Mouse (Mus musculus) kidney, embryonic 16.5 days (tissue): ENCODE data around the gene Ppa2. TPM values are rescaled to one million over a fixed set of nuclear protein-coding genes. Genes with fewer than 3 reads are reported as not detected.

Source experiments
- ATAC-seq: fragments of 200-750 bp; cut with Nextera tagmentation; 2 replicates; pipeline ENCODE4 v1.8.0; 2017; ENCODE audit warnings: moderate TSS enrichment; ENCODE audit not compliant: low FRiP score, low TSS enrichment
- H3K27ac ChIP-seq: fragments of 300-500 bp; sonication (generic); 2 replicates; pipeline ENCODE4 v1.5.1; 2014; ENCODE audit warnings: low read length
- H3K27me3 ChIP-seq: fragments of 300-500 bp; sonication (generic); 2 replicates; pipeline ENCODE4 v1.6.1; 2014; ENCODE audit warnings: low read length, control low read depth, mixed read lengths; ENCODE audit not compliant: insufficient read depth
- H3K36me3 ChIP-seq: fragments of 300-500 bp; sonication (generic); 2 replicates; pipeline ENCODE4 v1.6.1; 2014; ENCODE audit warnings: low read length, control low read depth, mixed read lengths; ENCODE audit not compliant: insufficient read depth
- H3K4me1 ChIP-seq: fragments of 300-500 bp; sonication (generic); 2 replicates; pipeline ENCODE4 v1.6.1; 2014; ENCODE audit warnings: low read length, control low read depth, mixed read lengths; ENCODE audit not compliant: insufficient read depth
- H3K4me2 ChIP-seq: fragments of 300-500 bp; sonication (generic); replicated peaks from 2 replicates; pipeline ENCODE4 v1.6.1; 2014; ENCODE audit warnings: low read depth, low read length
- H3K4me3 ChIP-seq: fragments of 300-500 bp; sonication (generic); 2 replicates; pipeline ENCODE4 v1.5.1; 2014; ENCODE audit warnings: mild to moderate bottlenecking, low read length
- H3K9ac ChIP-seq: fragments of 300-500 bp; sonication (generic); replicated peaks from 2 replicates; pipeline ENCODE4 v1.6.1; 2014; ENCODE audit warnings: low read length
- H3K9me3 ChIP-seq: fragments of 300-500 bp; sonication (generic); 2 replicates; pipeline ENCODE4 v1.6.1; 2016; ENCODE audit warnings: low read length, control low read depth
- WGBS: fragments of 180-500 bp; shearing (Covaris S2); extraction: QIAGEN DNeasy Blood & Tissue Kit; methylation state at CpG from one replicate; pipeline ENCODE4 v1.1.7; 2014; 5-methylcytosine and 5-hydroxymethylcytosine counted together
- polyA plus RNA-seq: library from polyadenylated mRNA; unstranded; fragments of >200 nt; fragmentation: Nextera tagmentation; extraction: Ambion mirVana; gene quantifications from 2 replicates; pipeline ENCODE4 v1.2.1, GENCODE M21; 2015

Ppa2 gene
- polyA plus RNA-seq, 1 experiment from 2014 or later = 114 TPM

DNA sequence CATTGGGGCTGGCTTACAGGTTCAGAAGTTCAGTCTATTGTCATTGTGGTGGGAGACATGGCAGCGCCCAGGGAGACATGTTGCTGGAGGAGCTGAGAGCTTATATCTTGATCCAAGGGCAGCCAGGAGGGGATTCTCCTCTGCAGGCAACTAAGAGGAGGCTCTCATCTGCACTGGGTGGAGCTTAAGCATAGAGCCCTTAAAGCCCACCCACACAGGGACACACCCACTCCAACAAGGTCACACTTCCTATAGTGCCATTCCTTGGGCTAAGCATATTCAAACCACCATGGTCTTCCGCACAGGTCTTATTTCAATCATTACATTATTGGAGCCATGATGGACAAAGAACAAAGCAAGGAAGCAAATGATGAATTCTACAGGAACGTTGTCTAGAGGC is 95.7 kb downstream of the Ppa2 start:
- no peaks in the 10 kb centered on the region for H3K36me3 ChIP-seq
- H3K4me2 ChIP-seq = no peak overlapping the region
- no peak overlapping the region for H3K27ac ChIP-seq
- no peak overlapping the region for H3K4me3 ChIP-seq
- no peak for ATAC-seq
- 89% methylated on average over 3 of the region's 3 CpGs for WGBS
- H3K27me3 ChIP-seq = no peaks in the 10 kb centered on the region
- no peaks in the 10 kb centered on the region for H3K9me3 ChIP-seq
- H3K4me1 ChIP-seq = no peaks in the 10 kb centered on the region
- no peak overlapping the region for H3K9ac ChIP-seq

DNA sequence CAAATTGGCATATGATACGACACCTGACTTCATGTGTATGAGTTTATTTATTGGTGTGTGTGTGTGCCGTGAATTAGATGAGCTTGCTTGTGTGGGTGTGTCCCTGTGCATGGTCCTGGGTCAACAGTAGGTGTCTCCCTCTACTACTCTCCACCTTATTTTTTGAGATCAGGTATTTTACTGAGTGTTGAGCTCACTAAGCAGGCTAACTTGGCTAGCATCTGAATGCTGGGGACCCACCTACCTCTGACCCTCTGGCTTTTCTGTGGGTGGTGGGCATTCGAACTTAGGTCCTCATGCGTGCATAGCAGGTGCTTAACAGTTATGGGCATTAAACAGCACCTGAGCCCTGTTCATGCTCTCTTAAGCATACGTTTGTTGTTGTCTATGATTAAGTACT is 96.3 kb downstream of the Ppa2 start:
- WGBS = 87% methylated on average over 5 of the region's 5 CpGs
- no peak overlapping the region for H3K4me3 ChIP-seq
- no peaks in the 10 kb centered on the region for H3K36me3 ChIP-seq
- H3K27ac ChIP-seq = no peak overlapping the region
- H3K9ac ChIP-seq = no peak overlapping the region
- no peaks in the 10 kb centered on the region for H3K4me1 ChIP-seq
- H3K4me2 ChIP-seq = no peak overlapping the region
- no peaks in the 10 kb centered on the region for H3K9me3 ChIP-seq
- no peaks in the 10 kb centered on the region for H3K27me3 ChIP-seq
- no peak for ATAC-seq

DNA sequence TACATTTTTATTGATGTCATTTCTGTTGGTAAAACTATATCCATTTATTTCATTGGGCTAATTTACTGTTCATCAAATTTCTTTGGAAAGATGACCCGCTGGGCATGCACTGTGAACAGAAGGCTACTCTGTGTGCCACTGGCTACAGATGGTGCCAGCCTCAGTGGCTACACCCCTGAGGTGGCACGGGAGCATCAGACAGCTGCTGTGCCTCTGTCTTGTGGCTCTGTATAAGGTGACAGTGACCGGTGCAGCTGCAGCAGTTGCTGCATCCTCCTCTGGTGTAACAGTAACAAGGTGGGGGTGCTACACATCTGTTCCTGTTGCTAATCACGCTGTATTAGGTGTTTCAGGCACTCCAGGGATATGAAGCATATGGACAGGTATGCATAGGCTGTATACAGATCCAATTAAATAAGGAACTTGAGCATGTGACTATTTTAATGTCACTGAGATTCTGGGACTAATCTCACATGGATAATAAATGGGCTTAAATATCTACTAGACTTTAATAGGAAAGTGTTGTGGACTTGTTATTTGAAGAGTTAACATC is 101.3 kb downstream of the Ppa2 start:
- WGBS = 76% methylated on average over 4 of the region's 4 CpGs

DNA sequence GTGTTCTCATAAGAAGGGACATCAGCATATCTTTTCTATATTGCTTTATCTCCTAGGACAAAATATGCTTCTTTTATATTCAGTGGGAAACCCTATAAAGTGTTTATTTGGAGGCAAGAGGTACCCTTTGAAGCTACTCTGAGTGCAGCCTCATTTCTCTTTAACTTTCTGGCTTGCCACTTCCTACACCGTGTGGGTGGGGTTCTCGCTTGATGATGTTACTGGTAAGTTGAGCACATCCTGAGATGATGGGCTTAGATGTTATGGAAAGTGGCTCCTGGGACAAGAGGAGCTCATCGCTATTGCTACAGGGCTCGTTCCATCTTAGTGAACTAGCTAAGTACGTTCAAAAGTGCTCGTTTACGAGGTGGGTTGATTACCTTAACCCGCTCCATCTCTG is 101.9 kb downstream of the Ppa2 start:
- WGBS = 66% methylated on average over 8 of the region's 8 CpGs
- no peak overlapping the region for H3K4me2 ChIP-seq
- no peaks in the 10 kb centered on the region for H3K9me3 ChIP-seq
- no peak overlapping the region for H3K9ac ChIP-seq
- H3K27me3 ChIP-seq = no peaks in the 10 kb centered on the region
- no peaks in the 10 kb centered on the region for H3K4me1 ChIP-seq
- H3K36me3 ChIP-seq = no peaks in the 10 kb centered on the region
- no peak overlapping the region for H3K27ac ChIP-seq
- no peak overlapping the region for H3K4me3 ChIP-seq
- ATAC-seq = no peak

More for the DNA sequence above, 101.3 kb downstream of the Ppa2 start:
- H3K27ac ChIP-seq = no peak overlapping the region
- H3K9ac ChIP-seq = no peak overlapping the region
- H3K4me1 ChIP-seq = no peaks in the 10 kb centered on the region
- no peak for ATAC-seq
- H3K4me3 ChIP-seq = no peak overlapping the region
- H3K36me3 ChIP-seq = no peaks in the 10 kb centered on the region
- H3K4me2 ChIP-seq = no peak overlapping the region
- no peaks in the 10 kb centered on the region for H3K27me3 ChIP-seq
- H3K9me3 ChIP-seq = no peaks in the 10 kb centered on the region

DNA sequence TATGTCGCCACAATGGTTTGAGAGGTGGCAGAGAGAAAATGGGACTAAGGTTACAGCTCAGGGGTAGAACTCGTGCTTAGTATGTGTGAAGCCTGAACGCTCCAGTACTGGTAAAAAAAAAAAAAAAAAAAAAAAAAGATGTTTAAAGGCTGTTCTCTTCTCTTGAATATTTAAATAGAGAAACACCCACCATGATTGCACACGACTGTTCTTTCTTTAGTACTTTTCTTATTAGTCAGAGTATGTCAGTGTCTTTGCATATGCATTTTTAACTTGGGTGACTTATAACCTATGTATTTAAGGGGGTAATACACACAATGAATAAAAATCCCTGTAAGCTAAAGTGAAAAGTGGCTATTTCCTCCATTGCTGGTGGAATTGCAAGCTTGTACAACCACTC is 104.8 kb downstream of the Ppa2 start:
- H3K27ac ChIP-seq = no peak overlapping the region
- H3K9me3 ChIP-seq = no peaks in the 10 kb centered on the region
- H3K27me3 ChIP-seq = no peaks in the 10 kb centered on the region
- no peaks in the 10 kb centered on the region for H3K4me1 ChIP-seq
- H3K4me2 ChIP-seq = no peak overlapping the region
- no peak for ATAC-seq
- no peaks in the 10 kb centered on the region for H3K36me3 ChIP-seq
- H3K4me3 ChIP-seq = no peak overlapping the region
- no peak overlapping the region for H3K9ac ChIP-seq
- 84% methylated on average over 4 of the region's 4 CpGs for WGBS

DNA sequence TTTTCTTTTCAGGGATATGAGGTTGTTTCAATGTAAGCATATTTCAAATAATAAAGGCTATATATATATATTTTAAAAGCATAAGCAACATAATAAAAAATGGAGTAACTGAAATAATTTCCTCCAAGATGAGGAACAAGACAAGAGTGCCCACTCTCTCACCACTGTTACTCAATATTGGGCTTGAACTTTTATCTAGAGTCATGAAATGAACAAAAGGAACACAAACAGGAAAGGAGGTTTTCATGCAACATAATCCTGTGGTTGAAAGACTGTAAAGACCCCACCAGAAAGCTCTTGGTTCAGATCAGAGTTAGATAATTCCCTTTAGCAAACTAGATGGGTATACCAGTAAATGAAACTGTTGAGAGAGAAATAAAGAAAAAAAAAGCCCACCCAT is 113.2 kb downstream of the Ppa2 start:
- no peaks in the 10 kb centered on the region for H3K36me3 ChIP-seq
- H3K27me3 ChIP-seq = no peaks in the 10 kb centered on the region
- no peak for ATAC-seq
- no peak overlapping the region for H3K27ac ChIP-seq
- H3K4me1 ChIP-seq = no peaks in the 10 kb centered on the region
- H3K4me2 ChIP-seq = no peak overlapping the region
- H3K9ac ChIP-seq = no peak overlapping the region
- no peaks in the 10 kb centered on the region for H3K9me3 ChIP-seq
- H3K4me3 ChIP-seq = no peak overlapping the region

Other genes with a start within 250 kb of the Ppa2 start
- gene Ints12, start 218.3 kb upstream of the Ppa2 start, polyA plus RNA-seq = 24.5 and 26.5 TPM in 2 replicates
- gene Gstcd, start 218.1 kb upstream of the Ppa2 start, polyA plus RNA-seq = 6.6 and 7.1 TPM in 2 replicates
- gene Arhgef38, start 75.2 kb upstream of the Ppa2 start, polyA plus RNA-seq = 6.5 and 8.2 TPM in 2 replicates
- gene Tet2, start 235.0 kb downstream of the Ppa2 start, polyA plus RNA-seq = 17.0 and 19.6 TPM in 2 replicates